Mouse (Mus musculus) heart, embryonic 10.5 days (tissue): ENCODE results near the gene Rasal3. TPM values are rescaled to one million over a fixed set of nuclear protein-coding genes. Genes with fewer than 3 reads are reported as not detected.
A peak's percentile ranks its signal among the peaks of the same experiment; 100 is the strongest.

Experiments
- DNase-seq: peaks from one replicate; pipeline ENCODE4 v3.0.0-alpha.2; 2017; ENCODE audit warnings: low spot score
- H3K27ac ChIP-seq: fragments of 300-500 bp; sonication (generic); 2 replicates; pipeline ENCODE4 v1.5.1; 2016; ENCODE audit warnings: mild to moderate bottlenecking
- H3K27me3 ChIP-seq: fragments of 300-500 bp; sonication (generic); 2 replicates; pipeline ENCODE4 v1.6.1; 2016; ENCODE audit warnings: mild to moderate bottlenecking; ENCODE audit not compliant: poor library complexity, insufficient read depth, severe bottlenecking
- H3K36me3 ChIP-seq: fragments of 300-500 bp; sonication (generic); 2 replicates; pipeline ENCODE4 v1.6.1; 2016; ENCODE audit warnings: mild to moderate bottlenecking, moderate library complexity
- H3K4me1 ChIP-seq: fragments of 300-500 bp; sonication (generic); 2 replicates; pipeline ENCODE4 v1.6.1; 2016; ENCODE audit warnings: mild to moderate bottlenecking
- H3K4me3 ChIP-seq: fragments of 300-500 bp; sonication (generic); 2 replicates; pipeline ENCODE4 v1.5.1; 2016; ENCODE audit warnings: mild to moderate bottlenecking, moderate library complexity
- H3K9me3 ChIP-seq: fragments of 300-500 bp; sonication (generic); 2 replicates; pipeline ENCODE4 v1.6.1; 2016; ENCODE audit warnings: mild to moderate bottlenecking, moderate library complexity
- WGBS: fragments of 180-500 bp; shearing (Covaris S2); methylation state at CpG from one replicate; pipeline ENCODE4 v1.1.7; 2016; 5-methylcytosine and 5-hydroxymethylcytosine counted together
- polyA plus RNA-seq: library from polyadenylated mRNA; unstranded; fragments of >200 nt; fragmentation: Nextera tagmentation; extraction: Ambion mirVana; gene quantifications from 2 replicates; pipeline ENCODE4 v1.2.1, GENCODE M21; 2016

Rasal3 gene
- polyA plus RNA-seq, 1 experiment from 2014 or later: 2.3 TPM

GRCm38 (mm10) chr17:32386659-32387432 lies 16.5 kb downstream of the Rasal3 start:
- no peak overlapping the region for H3K4me3 ChIP-seq
- peaks cover 16% of the 10 kb centered on the region for H3K27me3 ChIP-seq
- H3K27ac ChIP-seq: no peak overlapping the region
- 0 out of 2 replicates have a peak, but pooled peaks cover 7% of the 10 kb centered on the region for H3K36me3 ChIP-seq
- 63% methylated on average over 9 of the region's 9 CpGs for WGBS
- DNase-seq: peak; percentile 77
- H3K9me3 ChIP-seq: no peaks in the 10 kb centered on the region
- H3K4me1 ChIP-seq: peaks cover 50% of the 10 kb centered on the region

GRCm38 (mm10) chr17:32383661-32384060 lies 19.7 kb downstream of the Rasal3 start:
- Histone ChIP-seq H3K4me1 (peaks cover 36% of the 10 kb centered on the region), H3K27ac (peak overlapping the region; percentile 47; the same call in 1 of the 2 replicates), H3K4me3 (no peak overlapping the region), H3K9me3 (no peaks in the 10 kb centered on the region), H3K27me3 (no peaks in the 10 kb centered on the region), H3K36me3 (0 out of 2 replicates have a peak, but pooled peaks cover 12% of the 10 kb centered on the region)
- 88% methylated on average over 5 of the region's 5 CpGs for WGBS
- no peak for DNase-seq

GRCm38 (mm10) chr17:32382576-32382975 lies 20.8 kb downstream of the Rasal3 start:
- Histone ChIP-seq H3K27me3 (no peaks in the 10 kb centered on the region), H3K9me3 (no peaks in the 10 kb centered on the region), H3K4me3 (no peak overlapping the region), H3K27ac (no peak overlapping the region), H3K36me3 (peaks cover 22% of the 10 kb centered on the region), H3K4me1 (peaks cover 29% of the 10 kb centered on the region)
- WGBS: 88% methylated on average over 7 of the region's 7 CpGs
- DNase-seq: no peak

- peaks cover 17% of the 10 kb centered on the region for H3K4me1 ChIP-seq
- H3K36me3 ChIP-seq: peaks cover 32% of the 10 kb centered on the region
- no peak overlapping the region for H3K27ac ChIP-seq
- no peaks in the 10 kb centered on the region for H3K9me3 ChIP-seq
- DNase-seq: no peak
- H3K27me3 ChIP-seq: no peaks in the 10 kb centered on the region
- H3K4me3 ChIP-seq: no peak overlapping the region
- 71% methylated on average over 2 of the region's 2 CpGs for WGBS
Measured at GRCm38 (mm10) chr17:32378786-32379185, 24.6 kb downstream of the Rasal3 start.

GRCm38 (mm10) chr17:32377137-32377536 lies 26.2 kb downstream of the Rasal3 start:
- peaks cover 10% of the 10 kb centered on the region; the same call in 1 of the 2 replicates for H3K4me1 ChIP-seq
- no peak overlapping the region for H3K27ac ChIP-seq
- 78% methylated on average over 9 of the region's 9 CpGs for WGBS
- H3K4me3 ChIP-seq: no peak overlapping the region
- no peaks in the 10 kb centered on the region for H3K27me3 ChIP-seq
- no peak for DNase-seq
- peaks cover 27% of the 10 kb centered on the region for H3K36me3 ChIP-seq
- H3K9me3 ChIP-seq: no peaks in the 10 kb centered on the region

- peak; percentile 63 for DNase-seq
- no peak overlapping the region for H3K27ac ChIP-seq
- H3K27me3 ChIP-seq: no peaks in the 10 kb centered on the region
- peaks cover 27% of the 10 kb centered on the region for H3K36me3 ChIP-seq
- H3K4me3 ChIP-seq: no peak overlapping the region
- 92% methylated on average over 15 of the region's 15 CpGs for WGBS
- no peaks in the 10 kb centered on the region for H3K9me3 ChIP-seq
- peaks cover 10% of the 10 kb centered on the region; the same call in 1 of the 2 replicates for H3K4me1 ChIP-seq
Measured at GRCm38 (mm10) chr17:32376475-32376874, 26.9 kb downstream of the Rasal3 start.

GRCm38 (mm10) chr17:32368991-32369578 lies 34.3 kb downstream of the Rasal3 start:
- H3K27ac ChIP-seq: peak overlapping the region; percentile 37
- peak overlapping the region; percentile 47 for H3K4me3 ChIP-seq
- DNase-seq: peak; percentile 75
- no peaks in the 10 kb centered on the region for H3K27me3 ChIP-seq
- no peaks in the 10 kb centered on the region for H3K9me3 ChIP-seq
- 0 out of 2 replicates have a peak, but pooled peaks cover 5% of the 10 kb centered on the region for H3K36me3 ChIP-seq
- peaks cover 16% of the 10 kb centered on the region; the same call in 1 of the 2 replicates for H3K4me1 ChIP-seq
- WGBS: 13% methylated on average over 14 of the region's 17 CpGs

- peaks cover 23% of the 10 kb centered on the region for H3K4me1 ChIP-seq
- no peaks in the 10 kb centered on the region for H3K9me3 ChIP-seq
- no peak overlapping the region for H3K27ac ChIP-seq
- H3K36me3 ChIP-seq: peaks cover 6% of the 10 kb centered on the region; the same call in 1 of the 2 replicates
- no peaks in the 10 kb centered on the region for H3K27me3 ChIP-seq
- DNase-seq: peak; percentile 55
- 83% methylated on average over 11 of the region's 11 CpGs for WGBS
- no peak overlapping the region for H3K4me3 ChIP-seq
Measured at GRCm38 (mm10) chr17:32367706-32368105, 35.7 kb downstream of the Rasal3 start.

- H3K27ac ChIP-seq: peak overlapping the region; percentile 98; the same call in 1 of the 2 replicates
- DNase-seq: peak; percentile 71
- H3K4me3 ChIP-seq: peak overlapping the region; percentile 91; the same call in 1 of the 2 replicates
- H3K4me1 ChIP-seq: peaks cover 38% of the 10 kb centered on the region
- no peaks in the 10 kb centered on the region for H3K27me3 ChIP-seq
- 57% methylated on average over 1 of the region's 1 CpGs for WGBS
- H3K9me3 ChIP-seq: no peaks in the 10 kb centered on the region
- H3K36me3 ChIP-seq: peaks cover 29% of the 10 kb centered on the region
Measured at GRCm38 (mm10) chr17:32365296-32365695, 38.1 kb downstream of the Rasal3 start.

GRCm38 (mm10) chr17:32364850-32365249 lies 38.5 kb downstream of the Rasal3 start:
- Histone ChIP-seq H3K9me3 (no peaks in the 10 kb centered on the region), H3K27ac (peak overlapping the region; percentile 98), H3K4me1 (peaks cover 38% of the 10 kb centered on the region), H3K27me3 (no peaks in the 10 kb centered on the region), H3K36me3 (peaks cover 34% of the 10 kb centered on the region), H3K4me3 (peak overlapping the region; percentile 91)
- DNase-seq: peak; percentile 73
- WGBS: 45% methylated on average over 5 of the region's 5 CpGs

GRCm38 (mm10) chr17:32364331-32364730 lies 39.1 kb downstream of the Rasal3 start:
- peak overlapping the region; percentile 91 for H3K4me3 ChIP-seq
- 1% methylated on average over 47 of the region's 47 CpGs for WGBS
- peak overlapping the region; percentile 98 for H3K27ac ChIP-seq
- H3K27me3 ChIP-seq: no peaks in the 10 kb centered on the region
- H3K9me3 ChIP-seq: no peaks in the 10 kb centered on the region
- H3K36me3 ChIP-seq: peaks cover 39% of the 10 kb centered on the region
- peaks cover 38% of the 10 kb centered on the region for H3K4me1 ChIP-seq
- DNase-seq: peak; percentile 90

- Histone ChIP-seq H3K4me3 (peak overlapping the region; percentile 91), H3K4me1 (peaks cover 35% of the 10 kb centered on the region), H3K27me3 (no peaks in the 10 kb centered on the region), H3K9me3 (no peaks in the 10 kb centered on the region), H3K36me3 (peaks cover 44% of the 10 kb centered on the region), H3K27ac (peak overlapping the region; percentile 98)
- under 1% methylated on average over 37 of the region's 50 CpGs for WGBS
- DNase-seq: peak; percentile 77
Measured at GRCm38 (mm10) chr17:32363821-32364301, 39.5 kb downstream of the Rasal3 start.

- Histone ChIP-seq H3K9me3 (no peaks in the 10 kb centered on the region), H3K4me1 (peaks cover 32% of the 10 kb centered on the region), H3K27ac (no peak overlapping the region), H3K4me3 (peak overlapping the region; percentile 91), H3K36me3 (peaks cover 53% of the 10 kb centered on the region), H3K27me3 (no peaks in the 10 kb centered on the region)
- peak; percentile 55 for DNase-seq
- WGBS: 87% methylated on average over 4 of the region's 4 CpGs
Measured at GRCm38 (mm10) chr17:32362686-32363085, 40.7 kb downstream of the Rasal3 start.
